Mouse (Mus musculus): ENCODE measurements around the gene Olfr878. TPM values are rescaled to one million over a fixed set of nuclear protein-coding genes. Genes with fewer than 3 reads are reported as not detected.

Gene Olfr878
- polyA plus RNA-seq (2012; rRNA removed): not detected in 2 replicates

- 64% methylated on average over 2 of the region's 2 CpGs for WGBS
- TF ChIP-seq POLR2A (IDR thresholded peaks at IDR 0.05; ENCODE audit: borderline replicate concordance, extremely low read depth, low read depth, low read length): no peak
- TF ChIP-seq CTCF (IDR thresholded peaks at IDR 0.05; ENCODE audit: insufficient read depth, low read length): no peak
- no peak for DNase-seq
- no peaks in the 10 kb centered on the region for H3K4me1 ChIP-seq (ENCODE audit: control insufficient read depth, insufficient read depth, low read length)
- H3K4me3 ChIP-seq (replicated peaks; ENCODE audit: extremely low read depth, low read depth, low read length): no peak within 1 kb of the TSS
Measured at GRCm38 (mm10) chr9:37917540-37917939, at the start of gene Olfr878. Olfr878 (plus strand) TSS chr9:37917840.

- no peak for DNase-seq
- Histone ChIP-seq H3K4me3 (replicated peaks; ENCODE audit: extremely low read depth, low read depth, low read length) (no peak overlapping the region), H3K4me1 (ENCODE audit: control insufficient read depth, insufficient read depth, low read length) (no peaks in the 10 kb centered on the region)
- TF ChIP-seq POLR2A (IDR thresholded peaks at IDR 0.05; ENCODE audit: borderline replicate concordance, extremely low read depth, low read depth, low read length): no peak
- TF ChIP-seq CTCF (IDR thresholded peaks at IDR 0.05; ENCODE audit: insufficient read depth, low read length): no peak
- WGBS: 46% methylated on average over 1 of the region's 1 CpGs
Measured at GRCm38 (mm10) chr9:37870246-37870645, 47.4 kb upstream of the Olfr878 start.

GRCm38 (mm10) chr9:37871097-37871496 lies 46.5 kb upstream of the Olfr878 start:
- WGBS: 69% methylated on average over 1 of the region's 1 CpGs
- TF ChIP-seq POLR2A (IDR thresholded peaks at IDR 0.05; ENCODE audit: borderline replicate concordance, extremely low read depth, low read depth, low read length) (no peak), CTCF (IDR thresholded peaks at IDR 0.05; ENCODE audit: insufficient read depth, low read length) (no peak)
- no peak for DNase-seq
- Histone ChIP-seq H3K4me1 (ENCODE audit: control insufficient read depth, insufficient read depth, low read length) (no peaks in the 10 kb centered on the region), H3K4me3 (replicated peaks; ENCODE audit: extremely low read depth, low read depth, low read length) (no peak overlapping the region)

DNA sequence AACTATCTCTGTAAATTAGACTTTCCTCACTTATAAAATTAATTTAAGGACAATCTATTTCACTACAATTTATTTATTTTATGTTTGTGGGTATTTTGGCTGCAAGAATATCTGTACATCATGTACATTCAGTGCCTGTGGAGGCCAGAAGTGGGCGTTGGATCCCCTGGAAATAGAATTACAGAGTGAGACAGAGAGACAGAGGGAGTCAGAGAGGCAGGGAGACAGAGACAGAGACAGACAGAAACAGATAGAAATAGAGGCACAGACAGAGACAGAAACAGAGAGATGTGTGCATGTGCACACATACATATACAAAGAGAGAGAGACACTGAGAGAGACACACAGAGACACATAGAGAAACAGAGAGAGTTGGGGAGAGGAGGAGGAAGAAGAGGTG lies 46.1 kb upstream of the Olfr878 start:
- TF ChIP-seq CTCF (IDR thresholded peaks at IDR 0.05; ENCODE audit: insufficient read depth, low read length): no peak
- no peak for TF ChIP-seq POLR2A (IDR thresholded peaks at IDR 0.05; ENCODE audit: borderline replicate concordance, extremely low read depth, low read depth, low read length)
- Histone ChIP-seq H3K4me3 (replicated peaks; ENCODE audit: extremely low read depth, low read depth, low read length) (no peak overlapping the region), H3K4me1 (ENCODE audit: control insufficient read depth, insufficient read depth, low read length) (no peaks in the 10 kb centered on the region)
- no peak for DNase-seq
- WGBS: 36% methylated on average over 1 of the region's 1 CpGs

DNA sequence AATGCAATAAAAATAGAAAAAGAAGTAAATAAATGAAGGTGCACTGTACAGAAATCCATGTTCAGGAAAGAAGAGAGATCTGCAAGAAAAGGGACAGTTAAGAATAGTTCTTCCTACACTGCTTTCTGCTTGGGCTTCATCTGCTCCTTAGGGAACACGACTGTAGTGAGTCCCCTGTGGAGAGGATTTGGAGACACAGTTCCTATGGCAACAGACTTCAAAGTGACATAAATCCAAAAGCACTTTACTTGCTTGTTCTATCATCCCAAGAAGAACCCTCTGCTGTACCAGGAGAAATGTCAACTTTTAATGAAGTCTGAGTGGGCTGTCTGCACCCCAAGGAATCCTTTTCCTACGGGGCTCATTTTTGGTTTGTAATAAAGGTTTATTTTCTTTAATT lies 26.7 kb upstream of the Olfr878 start:
- 22% methylated on average over 2 of the region's 2 CpGs for WGBS

GRCm38 (mm10) chr9:37896661-37897060 lies 21.0 kb upstream of the Olfr878 start, which contains the start of gene Olfr145:
Olfr145 (plus strand) TSS chr9:37896724.
- H3K4me3 ChIP-seq (replicated peaks; ENCODE audit: extremely low read depth, low read depth, low read length): no peak within 1 kb of the TSS
- TF ChIP-seq POLR2A (IDR thresholded peaks at IDR 0.05; ENCODE audit: borderline replicate concordance, extremely low read depth, low read depth, low read length): no peak
- no peak for TF ChIP-seq CTCF (IDR thresholded peaks at IDR 0.05; ENCODE audit: insufficient read depth, low read length)
- no peak for DNase-seq
- WGBS: 26% methylated on average over 2 of the region's 2 CpGs
- no peaks in the 10 kb centered on the region for H3K4me1 ChIP-seq (ENCODE audit: control insufficient read depth, insufficient read depth, low read length)

More for the DNA sequence above, 26.7 kb upstream of the Olfr878 start:
- no peak for DNase-seq
- Histone ChIP-seq H3K4me1 (ENCODE audit: control insufficient read depth, insufficient read depth, low read length) (no peaks in the 10 kb centered on the region), H3K4me3 (replicated peaks; ENCODE audit: extremely low read depth, low read depth, low read length) (no peak overlapping the region)
- TF ChIP-seq POLR2A (IDR thresholded peaks at IDR 0.05; ENCODE audit: borderline replicate concordance, extremely low read depth, low read depth, low read length): no peak
- no peak for TF ChIP-seq CTCF (IDR thresholded peaks at IDR 0.05; ENCODE audit: insufficient read depth, low read length)

DNA sequence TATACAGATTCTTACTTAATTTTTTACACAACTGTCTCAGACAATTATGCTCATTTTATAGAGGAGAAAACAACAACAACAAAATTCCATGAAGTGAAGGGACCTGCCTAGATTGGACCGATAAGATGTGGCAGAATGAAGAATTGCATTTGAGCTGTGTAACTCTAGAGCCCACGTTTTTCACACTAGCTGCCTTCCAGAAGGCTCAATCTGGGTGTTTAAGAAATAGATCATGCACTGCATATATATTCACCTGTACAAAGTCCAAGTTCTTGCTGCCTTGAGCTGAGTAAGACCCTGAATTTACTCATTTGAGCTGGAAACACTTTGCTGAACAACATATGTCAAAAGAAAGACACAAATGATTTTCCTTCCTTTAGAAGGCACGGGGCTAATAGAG lies 12.1 kb upstream of the Olfr878 start:
- WGBS: 50% methylated on average over 3 of the region's 3 CpGs

GRCm38 (mm10) chr9:37918018-37918417 lies 378 bp downstream of the Olfr878 start:
- Histone ChIP-seq H3K4me3 (replicated peaks; ENCODE audit: extremely low read depth, low read depth, low read length) (no peak overlapping the region), H3K4me1 (ENCODE audit: control insufficient read depth, insufficient read depth, low read length) (no peaks in the 10 kb centered on the region)
- no peak for DNase-seq
- 35% methylated on average over 1 of the region's 1 CpGs for WGBS
- no peak for TF ChIP-seq CTCF (IDR thresholded peaks at IDR 0.05; ENCODE audit: insufficient read depth, low read length)
- no peak for TF ChIP-seq POLR2A (IDR thresholded peaks at IDR 0.05; ENCODE audit: borderline replicate concordance, extremely low read depth, low read depth, low read length)

More for the DNA sequence above, 12.1 kb upstream of the Olfr878 start:
- no peak overlapping the region for H3K4me3 ChIP-seq (replicated peaks; ENCODE audit: extremely low read depth, low read depth, low read length)
- DNase-seq: no peak
- no peak for TF ChIP-seq POLR2A (IDR thresholded peaks at IDR 0.05; ENCODE audit: borderline replicate concordance, extremely low read depth, low read depth, low read length)
- TF ChIP-seq CTCF (IDR thresholded peaks at IDR 0.05; ENCODE audit: insufficient read depth, low read length): no peak
- H3K4me1 ChIP-seq (ENCODE audit: control insufficient read depth, insufficient read depth, low read length): no peaks in the 10 kb centered on the region

- WGBS: 71% methylated on average over 5 of the region's 5 CpGs
- no peak for DNase-seq
- TF ChIP-seq POLR2A (IDR thresholded peaks at IDR 0.05; ENCODE audit: borderline replicate concordance, extremely low read depth, low read depth, low read length): no peak
- no peak for TF ChIP-seq CTCF (IDR thresholded peaks at IDR 0.05; ENCODE audit: insufficient read depth, low read length)
- no peaks in the 10 kb centered on the region for H3K4me1 ChIP-seq (ENCODE audit: control insufficient read depth, insufficient read depth, low read length)
- H3K4me3 ChIP-seq (replicated peaks; ENCODE audit: extremely low read depth, low read depth, low read length): no peak overlapping the region
Measured at GRCm38 (mm10) chr9:37924194-37924593, 6.6 kb downstream of the Olfr878 start.

DNA sequence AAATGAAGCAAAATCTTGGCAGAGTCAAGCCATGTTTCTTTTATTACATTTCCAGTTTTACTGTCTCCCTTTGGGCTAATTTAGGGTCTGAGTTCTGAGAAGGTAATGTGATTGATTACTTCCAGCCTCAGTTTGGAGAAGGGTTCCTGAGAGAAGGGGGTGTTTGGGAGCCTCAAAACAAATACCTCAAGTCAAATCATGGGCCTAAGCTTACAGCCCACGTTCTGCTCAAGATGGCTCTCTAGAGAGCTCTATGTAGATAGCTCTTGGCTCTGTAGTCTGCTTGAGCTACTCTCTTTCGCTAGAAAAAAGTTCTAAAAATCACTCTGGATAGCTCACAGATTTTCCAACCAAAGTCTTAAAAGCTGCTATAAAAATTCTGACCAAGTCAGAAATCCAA lies 7.8 kb downstream of the Olfr878 start:
- TF ChIP-seq CTCF (IDR thresholded peaks at IDR 0.05; ENCODE audit: insufficient read depth, low read length): no peak
- TF ChIP-seq POLR2A (IDR thresholded peaks at IDR 0.05; ENCODE audit: borderline replicate concordance, extremely low read depth, low read depth, low read length): no peak
- no peak overlapping the region for H3K4me3 ChIP-seq (replicated peaks; ENCODE audit: extremely low read depth, low read depth, low read length)
- 51% methylated on average over 2 of the region's 2 CpGs for WGBS
- DNase-seq: no peak
- H3K4me1 ChIP-seq (ENCODE audit: control insufficient read depth, insufficient read depth, low read length): no peaks in the 10 kb centered on the region

All from lung, adult 2 months (tissue).